Mouse (Mus musculus) heart, adult 2 months (tissue): ENCODE measurements at regions not wholly inside any gene's neighbourhood (a gene's known extent, or its start where the extent isn't known, plus 50 kb on each side); places are given as distances from the start of the nearest gene placed in this dataset.
"Not testable (repeated sequence)": the region's sequence is repeated elsewhere in the genome, so short reads cannot be mapped to it uniquely, and the experiment has no call there.

Experiments used
- DNase-seq, 2 experiments: peaks; one replicate each; pipeline ENCODE4 v3.0.0; 2021
- H3K27ac ChIP-seq: fragments of 200-600 bp; 2 replicates; pipeline ENCODE4 v1.8.1; 2022
- H3K27me3 ChIP-seq: fragments of 200-500 bp; 2 replicates; pipeline ENCODE4 v1.6.1; 2012; ENCODE audit warnings: mild to moderate bottlenecking, low read length, inconsistent platforms, mixed read lengths; ENCODE audit not compliant: control insufficient read depth, insufficient read depth
- H3K36me3 ChIP-seq: fragments of 200-500 bp; 2 replicates; pipeline ENCODE4 v1.6.1; 2012; ENCODE audit warnings: low read length, inconsistent platforms; ENCODE audit not compliant: control insufficient read depth, insufficient read depth
- H3K4me1 ChIP-seq: fragments of 200-500 bp; 2 replicates; pipeline ENCODE4 v1.6.1; 2011; ENCODE audit warnings: low read length; ENCODE audit not compliant: control insufficient read depth, insufficient read depth
- H3K4me3 ChIP-seq: fragments of 200-600 bp; 2 replicates; pipeline ENCODE4 v1.8.1; 2022
- H3K79me2 ChIP-seq: fragments of 200-500 bp; replicated peaks from 2 replicates; pipeline ENCODE4 v1.6.1; 2012; ENCODE audit warnings: mild to moderate bottlenecking, inconsistent platforms, low read length, moderate library complexity, mixed read lengths; ENCODE audit not compliant: control insufficient read depth, insufficient read depth
- H3K9ac ChIP-seq: fragments of 200-500 bp; 2 replicates; pipeline ENCODE4 v1.6.1; 2012; ENCODE audit warnings: low read depth, mild to moderate bottlenecking, control low read depth, inconsistent platforms, low read length, mixed read lengths
- CTCF ChIP-seq: fragments of 200-600 bp; IDR thresholded peaks from 2 replicates; pipeline ENCODE4 v1.8.1; 2022; ENCODE audit warnings: antibody characterized with exemption, mild to moderate bottlenecking, moderate library complexity
- EP300 ChIP-seq: fragments of 200-500 bp; IDR thresholded peaks from 2 replicates; pipeline ENCODE4 v1.6.1; 2011; ENCODE audit warnings: low read depth, low read length, control low read depth; ENCODE audit not compliant: insufficient read depth
- POLR2A ChIP-seq: fragments of 200-500 bp; IDR thresholded peaks from 2 replicates; pipeline ENCODE4 v1.6.1; 2011; ENCODE audit warnings: mild to moderate bottlenecking, low read depth, low read length, control low read depth; ENCODE audit not compliant: insufficient read depth
- WGBS: fragments of 180-500 bp; shearing (Covaris S2); methylation state at CpG from one replicate; pipeline ENCODE4 v1.1.7; 2018; 5-methylcytosine and 5-hydroxymethylcytosine counted together
- intact Hi-C: fragments of 180-260 bp; cut with DNase I; formaldehyde crosslinking; loops from one replicate; pipeline ENCODE4 v1.15.1; 2025

DNA sequence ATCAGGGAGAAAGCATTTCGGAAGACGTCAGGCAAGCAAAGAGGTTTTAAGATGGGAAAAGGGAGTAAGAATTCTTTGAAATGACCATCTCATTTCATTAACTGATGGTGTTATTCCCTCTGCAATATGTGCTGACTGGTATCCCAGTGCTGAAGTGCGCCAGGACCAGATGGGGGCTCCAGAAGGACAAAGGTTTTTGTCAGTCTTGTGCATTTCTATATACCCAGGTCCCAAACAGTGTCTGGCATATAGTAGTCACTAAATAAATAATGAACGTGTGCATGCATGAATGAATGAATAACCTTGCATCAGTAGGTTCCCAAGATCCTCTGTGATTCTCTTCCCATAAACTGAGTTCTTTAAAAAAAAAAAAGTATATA is 119.3 kb upstream of the Creb1 start:
- no peaks in the 10 kb centered on the region for H3K36me3 ChIP-seq
- intact Hi-C loops, result no loop called here
- no peak overlapping the region for H3K4me3 ChIP-seq
- no peaks in the 10 kb centered on the region for H3K27me3 ChIP-seq
- H3K27ac ChIP-seq, result no peak overlapping the region
- H3K4me1 ChIP-seq, result no peaks in the 10 kb centered on the region
- no peaks in the 10 kb centered on the region for H3K79me2 ChIP-seq
- no peak overlapping the region for H3K9ac ChIP-seq
- no peak for DNase-seq
- WGBS, result 69% methylated on average over 4 of the region's 4 CpGs
- TF ChIP-seq EP300 (no peak), POLR2A (no peak), CTCF (no peak; the same call in 1 of the 2 replicates)

- peak in 1 of 2 experiments; percentile 6 for DNase-seq
- H3K4me1 ChIP-seq, result no peaks in the 10 kb centered on the region
- no peaks in the 10 kb centered on the region for H3K27me3 ChIP-seq
- no peaks in the 10 kb centered on the region for H3K79me2 ChIP-seq
- H3K9ac ChIP-seq, result no peak overlapping the region
- no peak for TF ChIP-seq POLR2A
- TF ChIP-seq CTCF, result peak; percentile 30
- no peak overlapping the region for H3K27ac ChIP-seq
- intact Hi-C loops, result no loop called here
- H3K36me3 ChIP-seq, result no peaks in the 10 kb centered on the region
- H3K4me3 ChIP-seq, result no peak overlapping the region
- WGBS, result 55% methylated on average over 10 of the region's 10 CpGs
Measured at GRCm38 (mm10) chr1:64412481-64413180, 119.8 kb upstream of the Creb1 start.

DNA sequence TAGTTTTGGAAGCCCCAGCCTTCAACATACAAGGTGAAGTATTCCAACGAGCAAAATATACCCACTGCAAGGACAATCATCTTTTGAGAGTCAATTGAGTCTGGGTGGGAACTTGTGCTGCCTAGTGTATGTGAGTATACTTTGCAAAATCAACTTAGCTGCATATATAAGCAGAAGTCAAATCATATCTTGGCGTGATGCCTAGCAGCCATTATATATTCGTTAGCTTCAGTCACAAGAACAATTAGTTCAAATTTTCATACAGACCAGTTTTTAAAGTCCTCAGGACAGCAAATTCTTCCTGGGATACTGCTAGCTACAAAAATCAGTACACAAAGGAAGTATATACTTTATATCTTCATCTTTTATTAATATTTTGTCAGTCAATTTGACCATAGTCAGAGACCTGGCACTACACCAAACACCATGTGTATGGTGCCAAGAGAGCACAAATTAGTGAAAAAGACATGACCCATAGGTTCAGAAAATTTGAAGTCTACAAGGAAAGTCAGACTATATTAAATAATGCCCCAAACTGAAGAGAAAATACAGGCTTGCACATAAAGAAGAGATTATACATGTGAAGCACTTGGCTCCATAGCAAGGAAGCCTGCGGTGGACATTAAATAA is 120.5 kb upstream of the Creb1 start:
- no peaks in the 10 kb centered on the region for H3K27me3 ChIP-seq
- H3K4me3 ChIP-seq, result no peak overlapping the region
- intact Hi-C loops, result no loop called here
- WGBS, result 82% methylated on average over 4 of the region's 4 CpGs
- H3K36me3 ChIP-seq, result no peaks in the 10 kb centered on the region
- no peak overlapping the region for H3K27ac ChIP-seq
- H3K9ac ChIP-seq, result no peak overlapping the region
- no peaks in the 10 kb centered on the region for H3K4me1 ChIP-seq
- no peaks in the 10 kb centered on the region for H3K79me2 ChIP-seq
- no peak for DNase-seq
- TF ChIP-seq POLR2A (no peak), EP300 (no peak), CTCF (no peak)

DNA sequence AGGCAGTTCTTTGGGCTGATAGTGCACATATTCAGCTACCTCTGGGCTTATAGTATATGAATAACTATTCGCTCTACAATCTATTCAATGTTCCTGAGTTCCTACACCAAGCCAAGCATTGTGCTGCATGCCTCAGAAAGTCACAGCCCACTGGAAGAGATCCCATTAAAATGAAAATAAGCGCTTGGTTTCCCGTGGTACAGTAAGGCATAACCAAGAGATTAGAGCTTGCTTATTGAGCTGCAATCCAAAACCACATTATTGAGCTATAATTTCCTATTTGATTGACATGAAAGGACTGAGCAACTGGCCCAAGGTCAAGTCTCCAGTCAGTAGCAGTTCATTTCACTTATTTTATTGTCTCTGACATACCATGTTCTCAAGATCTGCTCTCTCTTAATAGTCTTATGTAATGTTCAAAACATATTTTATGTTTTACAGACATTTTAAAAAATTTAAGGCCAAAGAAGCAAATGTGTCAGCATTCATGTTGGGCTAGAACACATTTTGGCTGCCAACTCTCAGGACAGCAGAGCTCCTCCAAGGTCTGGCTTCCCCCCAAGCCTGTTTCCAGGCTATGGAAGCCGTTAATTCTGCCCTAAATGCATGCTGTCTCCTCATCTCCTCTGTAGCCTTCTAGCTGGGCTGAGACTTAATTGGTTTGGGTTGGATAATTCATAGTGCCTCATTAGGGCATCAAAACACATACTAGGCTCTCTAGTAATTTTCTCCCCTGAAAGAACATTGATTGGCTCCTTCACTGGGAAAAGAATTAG is 123.5 kb upstream of the Creb1 start:
- Histone ChIP-seq H3K9ac (no peak overlapping the region), H3K4me1 (no peaks in the 10 kb centered on the region), H3K36me3 (no peaks in the 10 kb centered on the region), H3K27ac (no peak overlapping the region), H3K79me2 (no peaks in the 10 kb centered on the region), H3K27me3 (no peaks in the 10 kb centered on the region), H3K4me3 (no peak overlapping the region)
- intact Hi-C loops, result no loop called here
- 67% methylated on average over 4 of the region's 4 CpGs for WGBS
- no peak for TF ChIP-seq POLR2A
- no peak for DNase-seq

GRCm38 (mm10) chr1:64391525-64391924 is 140.9 kb upstream of the Creb1 start:
- H3K27me3 ChIP-seq, result no peaks in the 10 kb centered on the region
- no peaks in the 10 kb centered on the region for H3K36me3 ChIP-seq
- intact Hi-C loops, result no loop called here
- H3K9ac ChIP-seq, result no peak overlapping the region
- no peaks in the 10 kb centered on the region for H3K79me2 ChIP-seq
- H3K4me1 ChIP-seq, result no peaks in the 10 kb centered on the region
- TF ChIP-seq CTCF, result no peak
- TF ChIP-seq POLR2A, result no peak
- TF ChIP-seq EP300, result no peak
- no peak overlapping the region for H3K4me3 ChIP-seq
- DNase-seq, result no peak
- H3K27ac ChIP-seq, result no peak overlapping the region
- 86% methylated on average over 8 of the region's 8 CpGs for WGBS

GRCm38 (mm10) chr1:64381264-64381663 is 151.2 kb upstream of the Creb1 start:
- no peak overlapping the region for H3K27ac ChIP-seq
- intact Hi-C loops, result no loop called here
- no peaks in the 10 kb centered on the region for H3K4me1 ChIP-seq
- TF ChIP-seq EP300 (no peak), POLR2A (no peak), CTCF (no peak)
- DNase-seq, result no peak
- H3K36me3 ChIP-seq, result no peaks in the 10 kb centered on the region
- no peak overlapping the region for H3K9ac ChIP-seq
- no peaks in the 10 kb centered on the region for H3K27me3 ChIP-seq
- no peaks in the 10 kb centered on the region for H3K79me2 ChIP-seq
- H3K4me3 ChIP-seq, result no peak overlapping the region
- WGBS, result 62% methylated on average over 6 of the region's 6 CpGs

GRCm38 (mm10) chr1:64376426-64376825 is 156.0 kb upstream of the Creb1 start:
- H3K27ac ChIP-seq, result not testable (repeated sequence)
- WGBS, result 24% methylated on average over 1 of the region's 1 CpGs

More at GRCm38 (mm10) chr1:64376426-64376825, 156.0 kb upstream of the Creb1 start:
- not testable (repeated sequence) for H3K4me3 ChIP-seq, H3K79me2 ChIP-seq, H3K9ac ChIP-seq, DNase-seq, H3K4me1 ChIP-seq, H3K27me3 ChIP-seq, H3K36me3 ChIP-seq
- intact Hi-C loops, result loop anchor here (10.0 kb wide), 1 partner anchor 72 kb away; no protein-coding TSS in a partner anchor
